Mouse (Mus musculus) T-helper 1 cell (primary cell): ENCODE measurements around the gene Rpl38.

Experiments
- in situ Hi-C: fragments of 300-600 bp; cut with MboI, MseI; formaldehyde crosslinking; loops from one replicate; pipeline ENCODE4 v1.15.1; 2025; ENCODE audit warnings: high pct_unique_total_duplicates

Gene Rpl38

DNA sequence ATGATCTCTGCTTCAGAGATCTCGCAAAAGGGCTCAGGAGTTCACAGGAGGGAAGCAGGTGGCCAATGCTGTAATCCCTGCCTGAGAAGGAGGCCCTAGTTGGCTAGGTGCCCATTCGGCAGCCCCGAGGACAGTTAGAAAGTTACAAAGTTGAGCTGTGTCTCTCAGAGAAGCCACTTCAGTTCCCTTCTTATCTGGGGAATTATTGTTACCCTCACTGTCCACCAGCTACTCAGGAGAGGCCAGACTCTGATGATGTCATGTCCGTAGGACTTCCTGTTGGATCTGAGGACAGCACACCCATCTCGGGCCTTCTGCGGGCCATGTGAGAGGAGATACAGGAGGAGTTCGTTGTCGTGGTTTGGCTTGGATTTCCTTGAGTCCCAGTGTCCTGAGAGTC lies 11.3 kb downstream of the Rpl38 start:
- in situ Hi-C loops = no loop called here

DNA sequence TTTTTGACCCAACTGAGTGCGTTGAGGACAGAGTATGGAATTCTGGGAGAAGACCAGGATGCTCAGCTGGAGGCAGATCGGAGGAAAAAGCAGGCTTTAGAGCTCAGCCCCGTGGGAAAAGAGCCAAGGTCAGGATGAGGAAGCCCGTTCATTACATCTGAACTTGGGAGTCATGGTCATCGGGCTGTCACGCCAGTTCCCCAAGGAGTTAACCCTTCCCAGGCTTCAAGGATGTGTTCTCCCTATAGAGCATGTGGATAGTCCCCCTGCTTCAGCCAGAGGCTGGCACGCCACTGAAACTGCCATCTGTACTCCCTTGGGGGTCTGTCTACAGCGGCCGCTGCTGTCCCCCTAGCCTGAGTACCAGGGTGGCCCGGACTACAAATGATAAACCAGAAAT lies 12.0 kb downstream of the Rpl38 start:
- in situ Hi-C loops = no loop called here

DNA sequence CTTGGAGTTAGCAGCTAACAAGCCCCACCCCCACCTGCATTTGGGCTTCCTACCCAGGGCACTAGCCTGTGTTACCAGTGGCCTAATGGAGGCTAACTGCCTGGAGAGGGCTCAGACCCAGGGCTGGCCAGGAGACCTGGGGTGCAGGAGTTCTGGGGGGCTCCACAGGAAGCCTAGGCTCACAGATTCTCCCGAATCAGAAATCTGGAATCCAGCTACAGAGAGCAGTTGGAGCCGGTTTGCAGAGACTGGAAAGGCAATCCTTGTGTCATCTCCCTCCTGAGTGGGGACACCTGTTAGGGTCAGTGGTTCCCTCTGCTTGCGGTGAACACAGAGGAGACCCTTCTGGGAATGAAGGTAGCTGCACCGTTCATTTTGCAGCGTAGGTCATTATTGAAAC lies 12.7 kb downstream of the Rpl38 start:
- in situ Hi-C loops = no loop called here

- in situ Hi-C loops = no loop called here
Measured at GRCm38 (mm10) chr11:114682321-114682900, 14.1 kb downstream of the Rpl38 start.

- in situ Hi-C loops = no loop called here
Measured at GRCm38 (mm10) chr11:114683029-114683721, 14.9 kb downstream of the Rpl38 start.

- in situ Hi-C loops = no loop called here
Measured at GRCm38 (mm10) chr11:114683722-114684621, 15.6 kb downstream of the Rpl38 start.

DNA sequence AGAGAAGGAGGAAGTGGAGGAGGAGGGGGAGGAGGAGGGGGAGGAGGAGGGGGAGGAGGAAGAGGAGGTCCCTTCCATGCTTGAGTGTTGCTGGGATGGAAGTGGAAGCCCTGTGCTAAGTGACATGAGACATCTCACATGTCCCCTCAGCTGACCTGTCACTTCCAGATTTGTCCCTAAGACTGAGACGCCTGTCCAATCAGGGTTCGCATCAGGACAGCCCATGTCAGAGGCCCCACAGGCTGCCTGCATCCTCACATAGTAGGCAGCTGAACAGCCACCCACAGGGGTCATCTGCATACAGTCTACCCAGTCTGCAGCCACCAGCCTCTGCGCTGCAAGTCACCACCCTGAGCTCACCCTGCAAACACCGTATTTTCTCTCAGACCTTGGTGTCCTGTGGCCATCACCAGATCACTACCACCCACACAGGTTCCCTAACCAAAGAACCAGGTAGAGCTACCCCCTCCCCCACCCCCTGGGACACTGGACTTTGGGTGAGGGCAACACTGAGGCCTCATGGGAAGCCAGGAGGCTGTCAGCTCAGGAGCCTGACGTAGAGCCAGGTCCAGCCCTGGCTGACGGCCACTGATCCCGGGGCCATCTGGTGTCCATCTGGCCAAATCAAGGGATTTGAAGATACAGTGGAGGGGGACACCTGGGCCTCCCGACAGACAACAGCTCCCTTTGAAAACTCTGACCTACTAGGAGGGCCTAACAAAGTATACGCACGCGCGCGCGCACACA lies 16.5 kb downstream of the Rpl38 start:
- in situ Hi-C loops = loop anchor here (5.0 kb wide), 1 partner anchor 38 kb away; no protein-coding TSS in a partner anchor

DNA sequence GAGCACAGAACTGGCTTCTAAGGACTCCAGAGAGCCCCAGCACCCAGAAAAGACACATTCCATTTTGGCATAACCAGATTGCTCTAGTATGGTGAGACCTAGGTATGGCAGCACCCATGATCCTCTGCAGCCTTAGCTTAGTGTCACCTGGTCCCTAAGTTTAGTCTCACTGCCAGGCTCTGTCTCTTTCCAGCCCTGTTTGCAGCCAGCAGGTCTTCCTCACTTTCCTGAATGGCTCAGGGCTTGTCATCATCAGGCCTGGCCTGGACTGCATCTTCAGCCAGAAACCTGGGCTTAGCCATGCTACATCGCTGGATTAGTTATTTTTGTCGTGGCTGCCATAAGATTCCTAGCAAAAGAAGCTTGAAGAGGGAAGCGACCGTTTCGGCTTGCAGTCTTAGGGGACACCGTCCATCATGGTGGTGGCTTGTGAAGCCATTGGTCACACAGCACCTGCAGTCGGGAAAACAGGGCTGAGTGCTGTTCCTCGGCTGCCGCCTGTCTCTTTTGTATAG lies 17.3 kb downstream of the Rpl38 start:
- in situ Hi-C loops = loop anchor here (5.0 kb wide), 1 partner anchor 37 kb away; no protein-coding TSS in a partner anchor

DNA sequence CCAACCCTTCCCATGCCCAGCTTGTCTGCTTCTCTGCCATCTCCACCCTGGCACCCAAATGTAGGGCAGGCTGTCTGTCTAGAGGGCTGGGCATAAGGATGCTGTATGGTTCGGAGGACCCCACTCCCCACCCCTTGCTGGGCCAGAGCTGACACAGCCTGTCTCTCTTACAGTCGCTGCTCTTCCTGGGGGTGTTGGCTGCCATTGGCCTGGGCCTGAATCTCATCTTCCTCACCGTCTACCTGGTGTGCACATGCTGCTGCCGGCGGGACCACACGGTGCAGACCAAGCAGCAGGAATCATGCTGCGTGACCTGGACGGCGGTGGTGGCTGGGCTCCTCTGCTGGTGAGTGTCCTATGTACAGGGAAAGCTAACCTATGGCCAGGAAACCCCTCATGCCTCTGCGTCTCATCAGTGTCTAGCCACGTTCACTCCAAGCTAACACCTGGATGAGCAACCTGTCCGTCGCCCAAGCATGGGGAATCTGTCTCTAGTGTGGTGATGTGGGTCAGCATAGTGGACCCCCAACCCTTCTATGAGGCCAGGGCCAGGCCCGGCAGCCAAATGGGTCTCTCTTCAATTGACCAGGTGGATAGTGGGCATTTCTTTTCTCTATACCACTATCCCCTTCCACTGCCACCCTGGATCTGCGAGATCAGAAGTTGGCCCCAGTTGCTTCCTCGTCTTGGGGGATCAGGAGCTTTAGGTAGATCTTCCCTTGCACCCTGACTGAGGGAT lies 18.1 kb downstream of the Rpl38 start:
- in situ Hi-C loops = loop anchor here (5.0 kb wide), 1 partner anchor 36 kb away; no protein-coding TSS in a partner anchor

- in situ Hi-C loops = loop anchor here (5.0 kb wide), 1 partner anchor 35 kb away; no protein-coding TSS in a partner anchor
Measured at GRCm38 (mm10) chr11:114687574-114688188, 19.4 kb downstream of the Rpl38 start.

DNA sequence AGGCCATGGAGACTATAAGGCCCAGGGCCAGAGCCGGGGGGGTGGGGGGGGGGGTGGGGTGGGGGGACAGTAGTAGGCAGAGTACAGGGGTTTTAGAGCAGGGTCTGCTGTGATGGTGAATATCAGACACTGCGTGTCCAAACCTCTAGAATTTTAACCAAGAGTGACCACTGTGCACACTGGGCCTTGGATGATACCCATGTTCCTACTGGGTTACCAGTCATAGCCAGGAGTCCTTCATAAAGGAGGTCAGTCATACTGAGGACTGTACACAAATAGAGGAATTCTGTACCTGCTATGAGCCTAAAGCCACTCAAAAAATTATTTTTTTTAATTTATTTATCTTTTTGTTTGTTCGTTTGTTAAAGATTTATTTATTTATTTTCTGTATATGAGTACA lies 20.4 kb downstream of the Rpl38 start:
- in situ Hi-C loops = loop anchor here (5.0 kb wide), 1 partner anchor 34 kb away; no protein-coding TSS in a partner anchor

- in situ Hi-C loops = no loop called here
Measured at GRCm38 (mm10) chr11:114690192-114690591, 21.9 kb downstream of the Rpl38 start.

DNA sequence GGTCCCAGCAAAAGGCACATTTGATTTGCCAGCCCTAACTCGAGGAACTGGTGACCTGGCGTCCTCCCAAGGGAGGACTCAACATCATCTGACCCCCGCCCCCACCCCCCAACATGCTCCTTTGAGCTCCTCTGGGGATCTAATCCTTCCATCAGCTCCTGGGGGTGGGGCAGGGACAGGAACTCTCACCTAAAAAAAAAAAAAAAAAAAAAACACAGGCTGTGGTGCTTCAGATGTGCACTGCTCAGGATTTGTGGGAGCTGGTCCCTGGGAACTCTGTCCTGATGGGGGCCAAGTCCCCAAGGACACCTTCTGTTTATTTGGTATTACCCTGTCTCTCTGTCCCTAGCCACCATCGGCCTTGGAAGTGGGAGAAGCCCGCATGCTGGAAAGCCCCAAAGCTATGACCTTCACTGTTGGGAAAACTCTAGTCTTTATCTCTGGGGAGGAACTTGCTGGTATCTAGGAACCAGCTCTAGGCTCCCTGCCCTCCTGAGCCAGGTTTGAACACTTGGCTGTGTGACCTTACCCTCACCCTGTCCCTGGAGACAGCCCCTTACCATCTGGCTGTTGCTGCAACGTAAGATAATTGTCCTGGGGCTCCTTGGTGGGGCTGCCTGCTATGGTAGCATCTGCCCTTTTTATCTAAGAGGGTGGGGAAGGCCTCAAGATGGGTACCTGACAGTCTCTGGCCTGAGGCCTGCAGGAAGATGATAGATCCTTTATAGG lies 23.3 kb downstream of the Rpl38 start:
- in situ Hi-C loops = no loop called here

DNA sequence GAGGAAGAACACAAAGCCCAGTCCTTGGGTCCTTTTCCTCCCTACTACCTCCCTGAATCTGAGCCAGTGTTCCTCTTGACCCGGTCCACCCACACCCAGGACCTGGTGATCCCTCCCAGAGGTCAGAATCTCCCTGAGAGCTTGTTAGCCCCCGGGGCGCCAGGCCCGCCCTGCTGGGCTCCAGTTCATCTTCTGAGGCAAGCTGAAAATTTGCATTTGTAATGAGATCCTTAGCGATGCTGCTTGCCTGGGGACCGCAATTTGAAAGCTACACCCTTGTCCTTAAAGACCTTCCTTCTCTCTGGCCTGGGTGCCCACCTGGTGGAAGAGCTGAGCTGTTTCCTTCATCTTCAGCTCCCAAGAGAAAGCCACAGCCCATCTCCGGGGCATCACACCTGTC lies 24.3 kb downstream of the Rpl38 start:
- in situ Hi-C loops = no loop called here

DNA sequence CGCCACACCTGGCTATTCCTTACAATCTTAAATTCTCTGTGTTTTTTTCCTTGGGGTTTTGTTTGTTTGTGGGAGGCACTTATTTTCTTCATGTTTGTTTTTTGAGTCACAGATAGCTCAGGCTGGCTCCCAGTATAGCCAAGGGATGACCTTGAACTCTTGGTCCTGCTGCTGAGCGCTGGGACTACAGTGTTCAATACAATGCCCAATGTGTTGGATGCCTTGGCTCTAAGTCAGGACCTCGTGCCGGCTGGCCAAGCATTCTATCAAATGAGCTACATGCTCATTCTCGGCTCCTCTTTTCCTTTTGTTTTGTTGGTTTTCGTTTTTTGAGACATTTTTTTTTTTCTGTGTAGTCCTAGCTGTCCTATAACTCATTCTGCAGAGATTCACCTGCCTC lies 25.1 kb downstream of the Rpl38 start:
- in situ Hi-C loops = no loop called here

GRCm38 (mm10) chr11:114694451-114694850 lies 26.1 kb downstream of the Rpl38 start:
- in situ Hi-C loops = no loop called here

- in situ Hi-C loops = no loop called here
Measured at GRCm38 (mm10) chr11:114698496-114698895, 30.2 kb downstream of the Rpl38 start.

- in situ Hi-C loops = no loop called here
Measured at GRCm38 (mm10) chr11:114699511-114699910, 31.2 kb downstream of the Rpl38 start.

DNA sequence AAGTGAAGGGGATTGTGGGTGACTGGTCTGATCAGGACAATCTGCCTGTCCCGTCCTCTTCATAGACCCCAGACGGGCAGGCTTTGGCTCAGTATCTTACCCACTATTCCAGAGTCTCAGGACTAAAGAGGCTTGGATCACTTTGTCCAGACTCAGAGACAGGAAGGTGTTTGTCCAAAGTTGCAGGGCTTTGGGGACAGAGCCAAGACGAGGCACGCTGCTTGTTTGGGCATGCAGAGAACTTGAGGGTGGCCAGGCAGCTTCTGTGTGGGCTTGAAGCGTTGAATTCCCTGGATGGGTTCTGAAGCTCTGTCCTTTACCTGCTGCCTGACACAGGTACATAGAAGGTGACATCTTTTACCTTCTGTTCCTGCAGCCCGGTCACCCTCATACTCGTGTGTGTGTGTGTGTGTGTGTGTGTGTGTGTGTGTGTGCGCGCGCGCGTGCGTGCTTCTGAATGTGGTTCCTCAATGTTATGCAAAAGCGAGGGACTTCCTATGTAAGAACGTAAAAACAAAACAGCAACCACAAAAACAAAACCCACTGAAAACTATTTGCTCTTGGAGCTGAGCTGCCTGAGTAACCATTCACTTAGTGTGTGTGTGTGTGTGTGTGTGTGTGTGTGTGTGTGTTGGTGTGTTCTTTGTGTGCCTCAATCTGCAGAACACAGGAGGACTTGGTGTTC lies 34.1 kb downstream of the Rpl38 start:
- in situ Hi-C loops = no loop called here
